Mouse (Mus musculus) CH12.LX (cell line): ENCODE results near the gene Arih1. TPM values are rescaled to one million over a fixed set of nuclear protein-coding genes. Genes with fewer than 3 reads are reported as not detected.

Source experiments
- DNase-seq: peaks from one replicate; pipeline ENCODE4 v3.0.0-alpha.2; 2013; ENCODE audit errors: extremely low read depth
- H3K27ac ChIP-seq: 2 replicates; pipeline ENCODE4 v1.5.1; 2012; ENCODE audit warnings: low read depth, mild to moderate bottlenecking, control low read depth, moderate library complexity; ENCODE audit not compliant: insufficient read depth
- H3K27me3 ChIP-seq: replicated peaks from 2 replicates; pipeline ENCODE3; 2012; ENCODE audit warnings: inconsistent platforms
- H3K36me3 ChIP-seq, 2 experiments: replicated peaks in 1 of 2; 2 replicates each; pipeline versions ENCODE3 to v1.6.1; 2012; ENCODE audit warnings: inconsistent platforms in 1 of 2, low read length in 1 of 2, mild to moderate bottlenecking in 1 of 2, mixed read lengths in 1 of 2, moderate library complexity in 1 of 2; ENCODE audit not compliant: control insufficient read depth in 1 of 2, insufficient read depth in 1 of 2
- H3K4me1 ChIP-seq, 2 experiments: 2 replicates each; pipeline ENCODE4 v1.6.1; 2012; ENCODE audit warnings: inconsistent platforms in 1 of 2, moderate library complexity in 1 of 2; ENCODE audit not compliant: insufficient read depth in 2 of 2, control insufficient read depth in 1 of 2
- H3K4me2 ChIP-seq: 2 replicates; pipeline ENCODE4 v1.6.1; 2012; ENCODE audit warnings: low read depth, mild to moderate bottlenecking, control low read depth; ENCODE audit not compliant: poor library complexity, insufficient read depth, severe bottlenecking
- H3K4me3 ChIP-seq, 3 experiments: fragments of 150-350 bp in 1 of 3; sonication (generic) in 1 of 3; replicated peaks in 1 of 3; 2 replicates each; pipeline versions ENCODE3 to v1.5.1; 2011 to 2012; ENCODE audit warnings: low read depth in 2 of 3, low read length in 2 of 3, mild to moderate bottlenecking in 2 of 3, moderate library complexity in 2 of 3, control low read depth in 1 of 3, improper control_type of control experiment in 1 of 3, inconsistent platforms in 1 of 3, mixed read lengths in 1 of 3; ENCODE audit not compliant: poor library complexity in 1 of 3
- H3K79me2 ChIP-seq: replicated peaks from 2 replicates; pipeline ENCODE4 v1.6.1; 2012; ENCODE audit warnings: mild to moderate bottlenecking, moderate library complexity; ENCODE audit not compliant: control insufficient read depth, poor library complexity, insufficient read depth, severe bottlenecking; ENCODE audit errors: extremely low read depth
- H3K9ac ChIP-seq: 2 replicates; pipeline ENCODE4 v1.6.1; 2012; ENCODE audit warnings: low read depth, mild to moderate bottlenecking, control low read depth, moderate library complexity; ENCODE audit not compliant: insufficient read depth
- H3K9me3 ChIP-seq: replicated peaks from 2 replicates; pipeline ENCODE3; 2012; ENCODE audit warnings: low read length, inconsistent platforms, mixed read lengths
- CHD2 ChIP-seq: IDR thresholded peaks from 2 replicates; pipeline ENCODE4 v1.6.1; 2011; ENCODE audit warnings: low read length, improper control_type of control experiment
- CTCF ChIP-seq, 2 experiments: IDR thresholded peaks in 1 of 2; conservative IDR thresholded peaks in 1 of 2; 2 replicates each; pipeline ENCODE4 v1.5.1; 2011 to 2012; ENCODE audit warnings: low read depth in 2 of 2, low read length in 2 of 2, improper control_type of control experiment in 1 of 2, inconsistent platforms in 1 of 2, mild to moderate bottlenecking in 1 of 2, moderate library complexity in 1 of 2
- ELF1 ChIP-seq: IDR thresholded peaks from 2 replicates; pipeline ENCODE4 v1.6.1; 2014; ENCODE audit warnings: low read depth, mild to moderate bottlenecking, inconsistent platforms, low read length, improper control_type of control experiment
- EP300 ChIP-seq: IDR thresholded peaks from 2 replicates; pipeline ENCODE4 v1.6.1; 2011; ENCODE audit warnings: low read length, improper control_type of control experiment
- ETS1 ChIP-seq: conservative IDR thresholded peaks from 2 replicates; pipeline ENCODE4 v1.6.1; 2012; ENCODE audit warnings: low read depth, mild to moderate bottlenecking, inconsistent platforms, low read length, improper control_type of control experiment, moderate library complexity
- MEF2A ChIP-seq: IDR thresholded peaks from 2 replicates; pipeline ENCODE4 v1.6.1; 2014; ENCODE audit warnings: low read depth, mild to moderate bottlenecking, inconsistent platforms, low read length, improper control_type of control experiment, borderline replicate concordance
- MXI1 ChIP-seq: IDR thresholded peaks from 2 replicates; pipeline ENCODE4 v1.6.1; 2011; ENCODE audit warnings: mild to moderate bottlenecking, low read depth, low read length, improper control_type of control experiment
- MYC ChIP-seq: IDR thresholded peaks from 2 replicates; pipeline ENCODE4 v1.6.1; 2011; ENCODE audit warnings: low read depth, mild to moderate bottlenecking, improper control_type of control experiment, low read length
- NRF1 ChIP-seq: IDR thresholded peaks from 2 replicates; pipeline ENCODE4 v1.6.1; 2014; ENCODE audit warnings: low read depth, mild to moderate bottlenecking, inconsistent platforms, low read length, improper control_type of control experiment, moderate library complexity
- PAX5 ChIP-seq: IDR thresholded peaks from 2 replicates; pipeline ENCODE4 v1.6.1; 2012; ENCODE audit warnings: low read length, inconsistent platforms, mixed read lengths
- POLR2AphosphoS2 ChIP-seq: IDR thresholded peaks from 2 replicates; pipeline ENCODE4 v1.6.1; 2011; ENCODE audit warnings: low read depth, low read length, improper control_type of control experiment
- SMC3 ChIP-seq: IDR thresholded peaks from 2 replicates; pipeline ENCODE4 v1.6.1; 2011; ENCODE audit warnings: low read depth, low read length, improper control_type of control experiment
- TCF12 ChIP-seq: IDR thresholded peaks from 2 replicates; pipeline ENCODE4 v1.6.1; 2014; ENCODE audit warnings: low read depth, mild to moderate bottlenecking, inconsistent platforms, low read length, improper control_type of control experiment
- USF1 ChIP-seq: IDR thresholded peaks from 2 replicates; pipeline ENCODE4 v1.6.1; 2014; ENCODE audit warnings: low read depth, mild to moderate bottlenecking, inconsistent platforms, low read length, improper control_type of control experiment
- ZC3H11A ChIP-seq: IDR thresholded peaks from 2 replicates; pipeline ENCODE4 v1.6.1; 2012; ENCODE audit warnings: low read depth, mild to moderate bottlenecking, inconsistent platforms, low read length, improper control_type of control experiment
- ZKSCAN1 ChIP-seq: IDR thresholded peaks from 2 replicates; pipeline ENCODE4 v1.6.1; 2012; ENCODE audit warnings: low read depth, inconsistent platforms, low read length, improper control_type of control experiment, borderline replicate concordance
- ZNF384 ChIP-seq: IDR thresholded peaks from 2 replicates; pipeline ENCODE4 v1.6.1; 2012; ENCODE audit warnings: low read depth, low read length, improper control_type of control experiment, inconsistent platforms
- dilution Hi-C: fragments of 300-500 bp; cut with MboI; formaldehyde crosslinking; loops from 2 replicates; pipeline ENCODE4 v1.14.3; 2020; ENCODE audit warnings: low sequenced_read_pairs; ENCODE audit not compliant: extremely low pct_unique_long_range_greater_than_20kb, extremely low pct_ligation_motif_present
- in situ Hi-C: fragments of 300-500 bp; cut with MboI; formaldehyde crosslinking; loops from 3 replicates; pipeline ENCODE4 v1.14.3; 2019; ENCODE audit warnings: low sequenced_read_pairs, low pct_ligation_motif_present, low pct_unique_long_range_greater_than_20kb, mixed read lengths
- polyA plus RNA-seq: library from polyadenylated mRNA; unstranded; fragments of >175 nt; gene quantifications from 2 replicates; pipeline ENCODE4 v1.2.1, GENCODE M21; 2012; ENCODE audit warnings: low read depth; ENCODE audit not compliant: insufficient read length
- total RNA-seq, 2 experiments: library from RNA; depleted of rRNA; stranded (reverse); fragments of 300-350 nt in 1 of 2; fragments of >200 nt in 1 of 2; gene quantifications; 2 replicates each; pipeline ENCODE4 v1.2.3; 2012 to 2014

The Arih1 gene
- total and polyA plus RNA-seq, 3 experiments, result 38.7 to 68.7 (median 52.4) TPM

DNA sequence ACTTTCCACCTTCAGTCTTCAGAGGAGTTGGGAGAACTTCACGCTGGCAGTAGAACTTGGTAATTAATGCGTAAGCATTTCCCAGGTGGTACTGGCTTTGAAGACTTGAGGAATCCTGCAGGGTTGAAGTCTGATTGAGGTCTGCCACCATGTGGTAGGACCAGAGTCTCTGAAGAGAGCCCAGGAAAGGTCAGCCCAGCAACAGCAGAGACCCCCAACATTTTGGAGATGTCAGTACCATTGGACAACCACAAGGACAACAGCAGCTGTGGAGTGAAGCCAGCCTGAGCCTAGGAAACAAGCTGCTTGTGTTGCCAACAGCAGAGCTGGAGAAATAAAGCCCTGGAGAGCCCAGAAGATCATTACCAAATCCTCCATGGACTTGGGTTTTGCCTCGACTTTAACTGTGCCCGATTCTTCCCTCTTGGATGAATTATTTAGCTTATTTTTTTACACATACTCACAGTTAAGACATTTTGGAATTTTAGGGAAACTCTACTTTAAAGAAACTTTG is 27.4 kb downstream of the Arih1 start:
- Histone ChIP-seq H3K4me2 (no peak overlapping the region), H3K4me1 (peaks cover 5 to 34% of the 10 kb centered on the region in 2 experiments; a peak in 3 of 4 replicates), H3K27ac (no peak overlapping the region), H3K9me3 (no peaks in the 10 kb centered on the region), H3K4me3 (no peak overlapping the region), H3K79me2 (peaks cover 49% of the 10 kb centered on the region), H3K27me3 (no peaks in the 10 kb centered on the region), H3K36me3 (peaks cover 0 to 27% of the 10 kb centered on the region in 2 experiments), H3K9ac (no peak overlapping the region)
- dilution Hi-C loops, result no loop called here
- DNase-seq, result no peak
- in situ Hi-C loops, result no loop called here
- no peak for TF ChIP-seq ZC3H11A
- TF ChIP-seq ETS1, result no peak
- no peak for TF ChIP-seq PAX5
- no peak for TF ChIP-seq EP300
- TF ChIP-seq USF1, result no peak
- TF ChIP-seq MEF2A, result no peak
- TF ChIP-seq ZNF384, result no peak
- no peak for TF ChIP-seq MYC
- no peak for TF ChIP-seq CHD2
- no peak for TF ChIP-seq CTCF (conservative IDR thresholded peaks at IDR 0.05 in 1 of 2, IDR thresholded peaks at IDR 0.05 in 1 of 2; ENCODE audit: low read depth in 2 of 2, low read length in 2 of 2)
- TF ChIP-seq ELF1, result no peak

- H3K4me3 ChIP-seq, result no peak overlapping the region
- H3K4me2 ChIP-seq, result no peak overlapping the region
- DNase-seq, result no peak
- peaks cover 44% of the 10 kb centered on the region for H3K79me2 ChIP-seq
- no peaks in the 10 kb centered on the region for H3K27me3 ChIP-seq
- H3K36me3 ChIP-seq, result peaks cover 0 to 24% of the 10 kb centered on the region in 2 experiments
- no peak overlapping the region for H3K9ac ChIP-seq
- no peak overlapping the region for H3K27ac ChIP-seq
- dilution Hi-C loops, result no loop called here
- in situ Hi-C loops, result no loop called here
- no peaks in the 10 kb centered on the region for H3K9me3 ChIP-seq
- peaks cover 5 to 34% of the 10 kb centered on the region in 2 experiments; a peak in 3 of 4 replicates for H3K4me1 ChIP-seq
- no peak for TF ChIP-seq ZKSCAN1
These were observed 28.0 kb downstream of the Arih1 start for GRCm38 (mm10) chr9:59458416-59458815.

- H3K9me3 ChIP-seq, result no peaks in the 10 kb centered on the region
- TF ChIP-seq SMC3, result no peak
- TF ChIP-seq EP300, result no peak
- TF ChIP-seq NRF1, result no peak
- no peak for TF ChIP-seq POLR2AphosphoS2
- TF ChIP-seq CTCF (conservative IDR thresholded peaks at IDR 0.05 in 1 of 2, IDR thresholded peaks at IDR 0.05 in 1 of 2; ENCODE audit: low read depth in 2 of 2, low read length in 2 of 2), result no peak
- TF ChIP-seq TCF12, result no peak
- no peak for TF ChIP-seq MXI1
- no peak for TF ChIP-seq ZNF384
- H3K27me3 ChIP-seq, result no peaks in the 10 kb centered on the region
- no peak overlapping the region for H3K4me2 ChIP-seq
- dilution Hi-C loops (no loop called here), in situ Hi-C loops (no loop called here)
- H3K4me3 ChIP-seq, result no peak overlapping the region
- H3K79me2 ChIP-seq, result peaks cover 41% of the 10 kb centered on the region
- peaks cover 0 to 24% of the 10 kb centered on the region in 2 experiments for H3K36me3 ChIP-seq
- DNase-seq, result no peak
- H3K4me1 ChIP-seq, result peaks cover 5 to 34% of the 10 kb centered on the region in 2 experiments; a peak in 3 of 4 replicates
- no peak overlapping the region for H3K9ac ChIP-seq
- no peak overlapping the region for H3K27ac ChIP-seq
These were observed 28.7 kb downstream of the Arih1 start for GRCm38 (mm10) chr9:59457671-59458070.
